Mouse (Mus musculus) lung, postnatal 14 days (tissue): Measurements from ENCODE around the gene Zfp658.

ENCODE experiments used
- DNase-seq: peaks from one replicate; pipeline ENCODE4 v3.0.0; 2021

Zfp658 gene

GRCm38 (mm10) chr7:43562006-43562633, at the start of gene Zfp658:
Gene Zfp658 (plus strand): TSS chr7:43562256.
- peak; percentile 85 for DNase-seq

- no peak for DNase-seq
Observed at GRCm38 (mm10) chr7:43512519-43512918, 49.5 kb upstream of the Zfp658 start.

- no peak for DNase-seq
Observed at GRCm38 (mm10) chr7:43515076-43515475, 47.0 kb upstream of the Zfp658 start.

GRCm38 (mm10) chr7:43518341-43518740, 43.7 kb upstream of the Zfp658 start:
- DNase-seq = no peak

GRCm38 (mm10) chr7:43522776-43523175, 39.3 kb upstream of the Zfp658 start:
- DNase-seq = no peak

- no peak for DNase-seq
Observed at GRCm38 (mm10) chr7:43525313-43525712, 36.7 kb upstream of the Zfp658 start.

- DNase-seq = no peak
Observed at GRCm38 (mm10) chr7:43530216-43530785, 31.8 kb upstream of the Zfp658 start.

GRCm38 (mm10) chr7:43532936-43533505, 29.0 kb upstream of the Zfp658 start:
- no peak for DNase-seq

GRCm38 (mm10) chr7:43538524-43538923, 23.5 kb upstream of the Zfp658 start:
- no peak for DNase-seq

- no peak for DNase-seq
Observed at GRCm38 (mm10) chr7:43544225-43544977, 17.7 kb upstream of the Zfp658 start, which contains the start of gene Cd33. Gene Cd33 (minus strand): TSS chr7:43544428.

GRCm38 (mm10) chr7:43545656-43546545, 16.2 kb upstream of the Zfp658 start:
- no peak for DNase-seq

GRCm38 (mm10) chr7:43547666-43548065, 14.4 kb upstream of the Zfp658 start:
- DNase-seq = no peak

- no peak for DNase-seq
Observed at GRCm38 (mm10) chr7:43548206-43548605, 13.8 kb upstream of the Zfp658 start.

- no peak for DNase-seq
Observed at GRCm38 (mm10) chr7:43553153-43553552, 8.9 kb upstream of the Zfp658 start.

- DNase-seq = no peak
Observed at GRCm38 (mm10) chr7:43554550-43554949, 7.5 kb upstream of the Zfp658 start.

GRCm38 (mm10) chr7:43555351-43555750, 6.7 kb upstream of the Zfp658 start:
- no peak for DNase-seq

- DNase-seq = no peak
Observed at GRCm38 (mm10) chr7:43556901-43557300, 5.2 kb upstream of the Zfp658 start.

- no peak for DNase-seq
Observed at GRCm38 (mm10) chr7:43562651-43563070, 605 bp downstream of the Zfp658 start.

- DNase-seq = no peak
Observed at GRCm38 (mm10) chr7:43563300-43563699, 1.2 kb downstream of the Zfp658 start.

- no peak for DNase-seq
Observed at GRCm38 (mm10) chr7:43571216-43571615, 9.2 kb downstream of the Zfp658 start.

GRCm38 (mm10) chr7:43579440-43580171, 17.6 kb downstream of the Zfp658 start, which contains the start of gene Zfp719:
Gene Zfp719 (plus strand): TSS chr7:43579610.
- DNase-seq = peak; percentile 90

- no peak for DNase-seq
Observed at GRCm38 (mm10) chr7:43580526-43580925, 18.5 kb downstream of the Zfp658 start.
